Mouse (Mus musculus): Measurements from ENCODE around the gene Hormad2. TPM values are rescaled to one million over a fixed set of nuclear protein-coding genes. Genes with fewer than 3 reads are reported as not detected.

Gene Hormad2
- polyA plus RNA-seq, 1 experiment from 2014 or later: not detected

DNA sequence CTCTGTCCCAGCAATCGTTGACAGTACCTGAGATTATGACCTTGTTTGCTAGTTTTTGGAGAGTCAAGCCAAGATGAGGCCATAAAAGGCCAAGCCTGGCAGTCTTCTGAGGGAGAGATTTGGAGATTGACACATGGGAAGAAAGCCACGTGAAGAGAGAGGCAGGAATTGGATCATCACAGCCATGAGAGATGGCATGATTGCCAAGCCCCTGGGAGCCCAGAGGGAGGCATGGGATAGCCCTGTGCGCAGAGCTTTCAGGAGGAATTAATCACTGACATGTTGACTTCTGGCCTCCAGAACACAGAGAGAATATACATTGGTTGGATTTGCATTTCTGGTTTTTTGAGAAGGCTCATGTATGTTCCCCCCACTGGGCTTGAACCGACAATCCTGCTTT is 136.7 kb downstream of the Hormad2 start:
- no peak for DNase-seq (ENCODE audit: low spot score)
- WGBS: 79% methylated on average over 4 of the region's 4 CpGs

DNA sequence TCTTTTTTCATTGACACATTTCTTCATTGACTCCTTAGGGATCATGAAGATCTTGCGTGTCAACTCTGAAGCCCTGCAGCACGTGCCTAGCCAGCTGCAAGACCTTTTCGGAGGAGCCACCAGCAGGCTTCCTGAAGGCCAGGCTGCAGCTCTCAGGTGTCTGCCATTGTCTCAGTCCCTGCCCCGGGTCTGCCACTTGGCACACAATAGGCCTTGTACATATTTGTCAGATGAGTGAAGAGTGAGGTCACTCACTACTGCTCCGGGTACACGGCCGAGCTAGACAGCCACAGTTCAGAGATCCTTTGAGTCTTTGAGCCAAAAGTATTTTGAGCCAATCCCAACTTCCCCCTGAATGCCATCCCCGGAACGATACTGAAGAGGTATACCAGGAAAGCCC is 137.9 kb downstream of the Hormad2 start:
- Histone ChIP-seq H3K9me3 (no peaks in the 10 kb centered on the region), H3K4me3 (no peak overlapping the region), H3K36me3 (no peaks in the 10 kb centered on the region), H3K27ac (peak overlapping the region; percentile 17; the same call in 1 of the 2 replicates), H3K27me3 (ENCODE audit: insufficient read depth, poor library complexity, severe bottlenecking) (peaks cover 2% of the 10 kb centered on the region; the same call in 1 of the 2 replicates), H3K4me1 (replicated peaks) (peaks cover 40% of the 10 kb centered on the region)
- no peak for DNase-seq (ENCODE audit: low spot score)
- WGBS: 54% methylated on average over 9 of the region's 9 CpGs

More for the DNA sequence above, 136.7 kb downstream of the Hormad2 start:
- Histone ChIP-seq H3K4me1 (replicated peaks) (peaks cover 39% of the 10 kb centered on the region), H3K36me3 (no peaks in the 10 kb centered on the region), H3K27ac (no peak overlapping the region), H3K4me3 (no peak overlapping the region), H3K9me3 (no peaks in the 10 kb centered on the region), H3K27me3 (ENCODE audit: insufficient read depth, poor library complexity, severe bottlenecking) (peaks cover 2% of the 10 kb centered on the region; the same call in 1 of the 2 replicates)

DNA sequence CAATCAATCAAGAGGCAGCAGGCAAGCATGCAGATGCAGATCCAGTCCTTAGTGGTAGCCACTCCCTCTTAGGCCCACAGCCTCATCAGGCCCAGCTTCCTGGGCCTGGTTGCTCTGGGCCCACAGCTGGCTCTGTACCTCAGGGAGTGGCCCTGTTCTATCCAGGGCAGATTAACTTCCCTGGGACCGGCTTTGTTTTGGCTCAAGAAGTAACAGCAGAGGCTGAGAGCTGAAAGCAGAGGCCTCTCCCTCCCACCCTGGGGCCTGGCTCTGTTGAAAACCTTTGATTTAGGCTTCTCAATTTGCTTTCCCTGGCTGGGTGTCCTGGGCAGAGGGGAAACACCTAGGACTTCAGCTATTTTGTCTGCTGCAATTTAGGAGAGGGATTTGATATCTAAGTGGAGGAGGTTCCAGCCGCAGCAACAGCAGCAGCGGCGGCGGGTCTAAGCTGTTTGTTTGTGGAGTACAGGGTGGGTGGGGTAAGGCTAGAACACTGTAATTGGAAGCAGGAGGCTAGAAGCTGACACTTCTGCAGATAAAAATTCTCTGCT is 138.5 kb downstream of the Hormad2 start:
- no peaks in the 10 kb centered on the region; the same call in 1 of the 2 replicates for H3K27me3 ChIP-seq (ENCODE audit: insufficient read depth, poor library complexity, severe bottlenecking)
- no peaks in the 10 kb centered on the region for H3K36me3 ChIP-seq
- H3K4me1 ChIP-seq (replicated peaks): peaks cover 36% of the 10 kb centered on the region
- no peak overlapping the region for H3K4me3 ChIP-seq
- whole genome bisulfite sequencing: 32% methylated on average over 5 of the region's 5 CpGs
- H3K27ac ChIP-seq: peak overlapping the region; percentile 59
- no peaks in the 10 kb centered on the region for H3K9me3 ChIP-seq
- no peak for DNase-seq (ENCODE audit: low spot score)

DNA sequence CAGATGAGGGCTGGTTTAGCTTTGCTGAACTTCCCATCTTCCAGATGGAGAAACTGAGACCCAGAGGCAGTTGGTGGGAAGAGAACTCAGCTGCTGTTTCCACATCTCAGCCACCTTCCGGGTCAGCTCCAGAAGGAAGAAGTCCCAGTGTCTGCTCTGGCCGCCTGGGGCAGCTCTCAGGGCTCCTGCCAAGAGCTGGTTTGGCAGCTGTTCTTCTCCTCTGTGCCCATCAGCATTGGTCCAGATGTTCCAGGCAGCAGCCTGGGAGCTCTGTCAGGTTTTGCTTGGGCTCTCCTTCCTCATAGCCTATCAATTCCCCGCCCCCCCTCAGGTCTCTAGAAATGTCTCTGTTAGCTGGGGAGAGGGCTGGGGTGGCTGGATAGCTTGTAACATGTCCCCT is 140.2 kb downstream of the Hormad2 start:
- H3K36me3 ChIP-seq: no peaks in the 10 kb centered on the region
- H3K27me3 ChIP-seq (ENCODE audit: insufficient read depth, poor library complexity, severe bottlenecking): no peaks in the 10 kb centered on the region; the same call in 1 of the 2 replicates
- DNase-seq (ENCODE audit: low spot score): no peak
- WGBS: 85% methylated on average over 3 of the region's 3 CpGs
- no peak overlapping the region for H3K27ac ChIP-seq
- peaks cover 38% of the 10 kb centered on the region for H3K4me1 ChIP-seq (replicated peaks)
- H3K4me3 ChIP-seq: no peak overlapping the region
- no peaks in the 10 kb centered on the region for H3K9me3 ChIP-seq

DNA sequence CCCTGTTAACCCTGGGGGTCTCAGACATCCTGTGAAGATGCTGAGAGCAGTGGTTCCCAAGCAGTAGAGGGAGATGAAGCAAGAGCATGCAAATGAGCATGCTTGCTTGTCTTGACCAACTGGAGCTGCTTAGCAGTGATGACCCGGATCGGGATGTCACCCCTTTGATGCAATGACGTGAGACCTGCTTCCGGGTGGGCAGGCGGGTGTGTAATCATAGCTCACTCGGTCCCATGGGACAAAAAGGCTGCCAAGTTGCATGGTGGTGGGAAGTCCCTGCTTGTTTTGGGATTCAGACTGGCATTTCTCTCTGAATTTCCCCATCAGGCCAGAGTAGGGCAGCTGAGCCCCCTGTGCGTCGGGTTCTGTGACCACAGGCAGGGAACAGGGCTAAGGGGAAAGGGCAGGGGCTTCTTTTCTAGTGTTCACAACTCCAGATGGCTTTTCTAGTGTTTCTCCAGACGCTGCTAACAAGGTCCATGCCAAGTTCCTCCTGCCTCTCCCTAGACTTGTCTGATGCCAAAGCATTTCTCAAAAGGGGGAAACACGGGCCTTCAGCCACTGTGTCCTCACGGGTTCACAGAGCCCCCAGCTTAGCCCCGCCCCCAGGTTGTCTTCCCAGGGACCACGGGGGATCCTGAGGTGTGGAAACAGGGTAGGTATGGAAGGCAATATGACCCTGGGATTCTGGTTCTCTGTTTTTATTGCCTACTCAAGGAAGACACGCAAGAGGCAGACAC is 141.0 kb downstream of the Hormad2 start:
- 77% methylated on average over 14 of the region's 14 CpGs for WGBS
- Histone ChIP-seq H3K9me3 (no peaks in the 10 kb centered on the region), H3K4me1 (replicated peaks) (peaks cover 43% of the 10 kb centered on the region), H3K27me3 (ENCODE audit: insufficient read depth, poor library complexity, severe bottlenecking) (no peaks in the 10 kb centered on the region; the same call in 1 of the 2 replicates), H3K36me3 (no peaks in the 10 kb centered on the region), H3K27ac (no peak overlapping the region), H3K4me3 (no peak overlapping the region)
- no peak for DNase-seq (ENCODE audit: low spot score)

DNA sequence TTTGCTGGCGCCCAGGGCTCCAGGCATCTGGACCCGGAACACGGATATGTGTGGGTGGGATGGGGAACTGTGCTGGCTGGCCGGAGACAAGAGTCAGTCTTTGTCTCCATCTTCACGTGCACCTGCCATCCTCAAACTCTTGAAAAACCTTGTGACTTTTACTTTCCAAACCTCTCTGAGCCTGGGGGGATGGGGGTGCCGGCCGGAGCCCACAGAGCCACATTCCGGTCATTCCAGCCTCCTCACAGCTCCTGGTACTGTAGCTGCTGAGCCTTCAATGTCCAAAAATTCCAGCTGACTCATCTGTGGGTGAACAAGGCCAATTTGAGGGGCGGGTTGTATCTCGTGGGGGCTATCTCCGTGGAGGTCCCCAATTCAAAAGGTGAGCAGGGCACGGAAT is 141.7 kb downstream of the Hormad2 start:
- H3K27me3 ChIP-seq (ENCODE audit: insufficient read depth, poor library complexity, severe bottlenecking): no peaks in the 10 kb centered on the region; the same call in 1 of the 2 replicates
- H3K36me3 ChIP-seq: no peaks in the 10 kb centered on the region
- peaks cover 45% of the 10 kb centered on the region for H3K4me1 ChIP-seq (replicated peaks)
- no peaks in the 10 kb centered on the region for H3K9me3 ChIP-seq
- DNase-seq (ENCODE audit: low spot score): no peak
- 46% methylated on average over 12 of the region's 12 CpGs for WGBS
- no peak overlapping the region for H3K4me3 ChIP-seq
- peak overlapping the region; percentile 35; the same call in 1 of the 2 replicates for H3K27ac ChIP-seq

DNA sequence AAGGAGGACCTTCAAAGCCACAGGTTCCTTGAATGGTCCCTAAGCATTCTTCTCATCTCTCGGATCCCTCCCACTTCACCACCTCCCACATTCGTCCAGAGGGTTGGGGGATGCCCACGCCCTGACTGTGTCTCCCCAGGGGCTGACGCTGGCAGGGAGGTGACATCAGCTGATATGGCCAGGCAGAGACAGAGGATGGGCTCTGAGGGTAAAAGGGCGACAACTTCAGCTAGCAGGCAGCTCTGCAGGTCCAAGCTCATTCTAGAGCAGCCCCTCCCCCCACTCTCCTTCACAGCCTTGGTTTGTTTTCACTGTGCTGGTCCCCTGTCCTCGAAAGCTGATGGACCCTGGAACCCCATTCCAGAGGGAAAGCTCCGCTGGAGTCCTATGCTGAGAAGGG is 142.3 kb downstream of the Hormad2 start:
- no peaks in the 10 kb centered on the region for H3K36me3 ChIP-seq
- H3K27me3 ChIP-seq (ENCODE audit: insufficient read depth, poor library complexity, severe bottlenecking): peaks cover 2% of the 10 kb centered on the region; the same call in 1 of the 2 replicates
- H3K27ac ChIP-seq: peak overlapping the region; percentile 35
- DNase-seq (ENCODE audit: low spot score): no peak
- peaks cover 45% of the 10 kb centered on the region for H3K4me1 ChIP-seq (replicated peaks)
- H3K9me3 ChIP-seq: no peaks in the 10 kb centered on the region
- H3K4me3 ChIP-seq: no peak overlapping the region
- 41% methylated on average over 7 of the region's 7 CpGs for WGBS

DNA sequence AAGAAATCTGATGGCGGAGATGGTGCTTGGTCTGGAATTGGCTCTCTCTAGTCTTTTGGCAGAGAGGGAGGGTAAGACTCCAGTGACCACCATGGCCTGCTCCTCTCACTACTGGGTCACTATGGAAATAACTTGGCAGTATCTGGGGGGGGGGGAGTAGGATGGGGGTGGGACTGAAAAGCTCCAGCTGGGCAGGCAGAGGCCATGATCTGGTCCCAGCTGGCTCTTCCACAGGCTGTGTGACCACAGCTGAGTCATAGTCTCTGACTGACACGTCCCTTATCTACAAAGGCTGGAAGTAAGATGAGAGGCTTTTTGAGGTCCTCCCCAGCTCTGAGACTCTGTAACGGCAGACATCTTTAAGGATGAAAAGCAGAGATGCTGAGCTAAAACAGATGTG is 143.2 kb downstream of the Hormad2 start:
- no peak overlapping the region for H3K27ac ChIP-seq
- H3K36me3 ChIP-seq: no peaks in the 10 kb centered on the region
- no peak overlapping the region for H3K4me3 ChIP-seq
- DNase-seq (ENCODE audit: low spot score): no peak
- 74% methylated on average over 3 of the region's 3 CpGs for WGBS
- H3K27me3 ChIP-seq (ENCODE audit: insufficient read depth, poor library complexity, severe bottlenecking): peaks cover 5% of the 10 kb centered on the region; the same call in 1 of the 2 replicates
- no peaks in the 10 kb centered on the region for H3K9me3 ChIP-seq
- peaks cover 39% of the 10 kb centered on the region for H3K4me1 ChIP-seq (replicated peaks)

DNA sequence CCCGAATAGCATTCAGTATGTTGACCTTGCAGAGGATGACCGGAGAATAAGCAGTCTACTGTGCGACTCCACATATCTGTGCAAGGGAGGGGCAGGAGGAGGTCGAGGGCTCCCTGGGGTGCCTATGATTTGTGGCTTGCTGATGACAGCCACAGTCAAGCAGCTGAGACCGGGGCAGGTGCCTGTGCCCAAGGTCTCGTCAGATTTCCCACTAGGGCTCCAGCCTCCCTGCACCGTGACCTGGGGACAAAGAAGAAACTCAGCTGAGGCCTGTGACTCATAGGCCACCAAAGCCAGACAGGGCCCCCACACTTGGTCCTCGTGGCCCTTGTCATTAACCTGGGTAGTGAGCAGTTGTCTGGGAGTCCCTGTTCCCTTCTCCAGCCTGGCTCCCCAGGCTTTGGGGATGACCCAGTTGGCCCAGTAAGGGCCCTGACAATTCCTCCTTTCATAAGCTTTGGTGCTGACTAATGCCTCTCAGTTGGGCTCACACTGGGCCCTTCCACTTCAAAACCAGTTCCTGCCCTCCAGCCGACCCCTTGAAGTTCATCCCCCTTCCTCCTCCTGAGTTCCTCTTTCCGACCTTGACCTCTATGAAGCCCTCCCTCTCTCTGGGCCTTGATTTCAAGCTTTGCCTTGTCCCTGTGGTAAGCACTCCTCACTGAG is 144.2 kb downstream of the Hormad2 start:
- peaks cover 33% of the 10 kb centered on the region for H3K4me1 ChIP-seq (replicated peaks)
- peaks cover 5% of the 10 kb centered on the region; the same call in 1 of the 2 replicates for H3K27me3 ChIP-seq (ENCODE audit: insufficient read depth, poor library complexity, severe bottlenecking)
- no peak for DNase-seq (ENCODE audit: low spot score)
- 67% methylated on average over 10 of the region's 10 CpGs for WGBS
- no peaks in the 10 kb centered on the region for H3K9me3 ChIP-seq
- no peak overlapping the region for H3K27ac ChIP-seq
- no peaks in the 10 kb centered on the region for H3K36me3 ChIP-seq
- H3K4me3 ChIP-seq: no peak overlapping the region

Other genes with a start within 250 kb of the Hormad2 start
- 2.7 and 3.6 TPM in 2 replicates for gene Castor1, start 222.9 kb downstream of the Hormad2 start, polyA plus RNA-seq (2016; fragmentation: Nextera tagmentation; extraction: Ambion mirVana)
- gene Osm, start 204.7 kb downstream of the Hormad2 start, polyA plus RNA-seq (2016; fragmentation: Nextera tagmentation; extraction: Ambion mirVana): 0.09 TPM in 1 of 2 replicates, not detected in the other
- gene Lif, start 183.5 kb downstream of the Hormad2 start, polyA plus RNA-seq (2016; fragmentation: Nextera tagmentation; extraction: Ambion mirVana): 0.05 and 0.09 TPM in 2 replicates
- gene Mtmr3, start 153.8 kb upstream of the Hormad2 start, polyA plus RNA-seq (2016; fragmentation: Nextera tagmentation; extraction: Ambion mirVana): 28.1 and 31.7 TPM in 2 replicates
- gene Gm11032, start 179.0 kb upstream of the Hormad2 start, polyA plus RNA-seq (2016; fragmentation: Nextera tagmentation; extraction: Ambion mirVana): not detected in 2 replicates
- gene Ascc2, start 196.6 kb upstream of the Hormad2 start, polyA plus RNA-seq (2016; fragmentation: Nextera tagmentation; extraction: Ambion mirVana): 33.9 and 35.9 TPM in 2 replicates